Mouse (Mus musculus) spleen, adult 2 months (tissue): ENCODE measurements around the gene Pgm2. TPM values are rescaled to one million over a fixed set of nuclear protein-coding genes. Genes with fewer than 3 reads are reported as not detected.
A peak's percentile ranks its signal among the peaks of the same experiment; 100 is the strongest.

Experiments used
- DNase-seq, 2 experiments: peaks; one replicate each; pipeline versions ENCODE4 v3.0.0 to v3.0.0-alpha.2; 2012 to 2021; ENCODE audit warnings: low spot score in 2 of 2, low read depth in 1 of 2
- H3K27ac ChIP-seq: fragments of 200-500 bp; 2 replicates; pipeline ENCODE4 v1.5.1; 2012; ENCODE audit warnings: low read length, inconsistent platforms; ENCODE audit not compliant: insufficient read depth
- H3K27me3 ChIP-seq: fragments of 200-500 bp; 2 replicates; pipeline ENCODE4 v1.6.1; 2012; ENCODE audit warnings: mild to moderate bottlenecking, moderate library complexity, low read length, inconsistent platforms; ENCODE audit not compliant: control insufficient read depth, insufficient read depth
- H3K36me3 ChIP-seq: fragments of 200-500 bp; 2 replicates; pipeline ENCODE4 v1.6.1; 2012; ENCODE audit warnings: mild to moderate bottlenecking, low read length, inconsistent platforms; ENCODE audit not compliant: control insufficient read depth, insufficient read depth
- H3K4me1 ChIP-seq: fragments of 200-500 bp; 2 replicates; pipeline ENCODE4 v1.6.1; 2011; ENCODE audit warnings: inconsistent platforms; ENCODE audit not compliant: control insufficient read depth, insufficient read depth, insufficient read length
- H3K4me3 ChIP-seq: fragments of 200-500 bp; 2 replicates; pipeline ENCODE4 v1.5.1; 2011; ENCODE audit warnings: mild to moderate bottlenecking, inconsistent platforms; ENCODE audit not compliant: insufficient read depth, insufficient read length; ENCODE audit errors: extremely low read depth
- CTCF ChIP-seq: fragments of 200-500 bp; IDR thresholded peaks from 2 replicates; pipeline ENCODE4 v1.5.1; 2011; ENCODE audit warnings: mild to moderate bottlenecking, inconsistent platforms; ENCODE audit not compliant: insufficient read depth, insufficient read length, insufficient replicate concordance; ENCODE audit errors: extremely low read depth
- POLR2A ChIP-seq: fragments of 200-500 bp; IDR thresholded peaks from 2 replicates; pipeline ENCODE4 v1.6.1; 2011; ENCODE audit warnings: low read depth, low read length, inconsistent platforms
- WGBS: fragments of 180-500 bp; shearing (Covaris S2); methylation state at CpG from one replicate; pipeline ENCODE4 v1.1.7; 2018; 5-methylcytosine and 5-hydroxymethylcytosine counted together
- polyA plus RNA-seq: library from polyadenylated mRNA; depleted of rRNA; stranded (reverse); fragments of >200 nt; gene quantifications from 2 replicates; pipeline ENCODE4 v1.2.3, GENCODE M21; 2012

Gene Pgm2
- polyA plus RNA-seq, 1 experiment, result 4.4 TPM

DNA sequence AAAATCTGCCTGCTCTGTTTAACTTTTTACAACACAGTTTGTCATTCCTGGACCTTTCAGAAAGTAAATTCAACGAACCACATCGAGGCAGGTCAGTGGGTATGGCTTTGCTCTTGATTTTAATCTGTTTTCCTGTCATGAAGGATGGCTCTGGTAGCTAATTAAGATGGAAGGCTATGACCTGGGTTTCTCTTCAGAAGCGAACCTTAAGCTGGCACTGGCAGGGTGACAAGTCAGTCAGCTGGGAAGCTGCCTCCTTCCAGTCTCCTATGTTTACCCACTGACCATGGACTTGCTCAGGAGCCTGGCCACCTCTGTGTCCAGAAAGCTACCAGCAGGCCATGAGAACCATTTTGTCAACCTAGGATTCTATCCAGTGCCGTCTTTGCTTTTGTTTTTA, 63.8 kb downstream of the Pgm2 start:
- TF ChIP-seq POLR2A (no peak), CTCF (no peak)
- DNase-seq, result no peak
- H3K27ac ChIP-seq, result peak overlapping the region; percentile 19; the same call in 1 of the 2 replicates
- no peaks in the 10 kb centered on the region for H3K27me3 ChIP-seq
- H3K4me3 ChIP-seq, result peak overlapping the region; percentile 2; the same call in 1 of the 2 replicates
- WGBS, result 30% methylated on average over 4 of the region's 4 CpGs
- H3K4me1 ChIP-seq, result peaks cover 22% of the 10 kb centered on the region
- H3K36me3 ChIP-seq, result no peaks in the 10 kb centered on the region

- no peak for TF ChIP-seq POLR2A
- TF ChIP-seq CTCF, result no peak
- Histone ChIP-seq H3K4me3 (no peak overlapping the region), H3K4me1 (peaks cover 22% of the 10 kb centered on the region), H3K27me3 (no peaks in the 10 kb centered on the region), H3K36me3 (no peaks in the 10 kb centered on the region), H3K27ac (0 out of 2 replicates have a peak overlapping the region, but pooled peaks have one; percentile 12)
- peak in 1 of 2 experiments; percentile 61 for DNase-seq
- WGBS, result 15% methylated on average over 1 of the region's 1 CpGs
Measured at GRCm38 (mm10) chr5:64157926-64158325, 65.2 kb downstream of the Pgm2 start.

DNA sequence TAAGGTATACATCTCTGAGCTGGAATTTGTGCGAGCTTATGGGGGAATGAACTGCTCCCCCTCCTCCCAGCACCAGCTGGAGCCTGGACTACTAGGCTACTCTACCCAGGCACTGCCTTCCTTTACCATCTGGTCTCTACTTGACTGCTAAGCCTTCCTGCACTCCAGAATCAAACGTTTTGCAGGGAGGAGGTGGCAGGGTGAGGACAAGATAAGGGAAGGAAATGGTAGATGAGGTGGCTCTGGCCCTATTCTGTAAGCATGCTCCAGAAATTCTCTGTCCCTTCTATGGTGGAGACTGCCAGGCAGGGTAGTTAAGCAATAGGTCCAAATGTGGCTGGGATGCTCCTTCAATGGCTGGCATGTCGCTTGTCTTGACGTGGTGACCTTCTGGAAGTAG, 65.8 kb downstream of the Pgm2 start:
- Histone ChIP-seq H3K4me3 (no peak overlapping the region), H3K4me1 (peaks cover 22% of the 10 kb centered on the region), H3K36me3 (no peaks in the 10 kb centered on the region), H3K27me3 (no peaks in the 10 kb centered on the region), H3K27ac (no peak overlapping the region)
- DNase-seq, result no peak
- 54% methylated on average over 4 of the region's 4 CpGs for WGBS
- TF ChIP-seq POLR2A, result no peak
- no peak for TF ChIP-seq CTCF

DNA sequence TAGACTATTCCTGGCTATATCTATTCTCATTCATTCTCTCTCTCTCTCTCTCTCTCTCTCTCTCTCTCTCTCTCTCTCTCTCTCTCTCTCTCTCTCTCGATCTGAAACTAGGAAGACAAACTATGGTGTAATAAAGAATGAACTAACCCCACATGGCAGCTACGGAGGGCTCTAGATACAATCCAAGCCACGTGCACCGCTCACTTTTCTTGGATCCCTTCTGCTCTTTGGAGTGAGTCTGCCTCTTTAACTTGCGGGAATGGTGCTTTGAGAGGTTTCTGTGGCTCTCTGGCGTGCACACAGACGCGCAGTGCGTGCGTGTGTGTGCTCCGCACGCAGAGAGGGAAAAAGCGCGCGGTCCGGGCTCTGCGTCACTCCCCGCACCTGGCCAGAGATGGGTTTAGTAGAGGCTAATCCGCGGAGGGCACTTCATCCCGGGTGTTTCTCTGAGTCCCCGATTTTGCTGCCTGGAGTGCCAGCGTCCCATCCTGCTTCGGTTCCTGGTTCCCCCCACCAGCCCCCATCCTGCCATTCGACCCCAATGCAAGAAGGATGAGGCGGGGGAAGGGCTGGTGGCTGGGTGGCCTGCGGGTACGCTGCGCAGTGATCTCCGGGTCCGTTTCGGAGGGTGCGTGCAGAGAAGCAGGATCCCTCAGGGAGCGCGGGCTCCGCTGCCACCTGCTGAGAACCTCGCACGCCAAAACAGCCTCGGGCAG, 66.5 kb downstream of the Pgm2 start:
- DNase-seq, result peak in 1 of 2 experiments; percentile 15
- H3K27ac ChIP-seq, result peak overlapping the region; percentile 91

DNA sequence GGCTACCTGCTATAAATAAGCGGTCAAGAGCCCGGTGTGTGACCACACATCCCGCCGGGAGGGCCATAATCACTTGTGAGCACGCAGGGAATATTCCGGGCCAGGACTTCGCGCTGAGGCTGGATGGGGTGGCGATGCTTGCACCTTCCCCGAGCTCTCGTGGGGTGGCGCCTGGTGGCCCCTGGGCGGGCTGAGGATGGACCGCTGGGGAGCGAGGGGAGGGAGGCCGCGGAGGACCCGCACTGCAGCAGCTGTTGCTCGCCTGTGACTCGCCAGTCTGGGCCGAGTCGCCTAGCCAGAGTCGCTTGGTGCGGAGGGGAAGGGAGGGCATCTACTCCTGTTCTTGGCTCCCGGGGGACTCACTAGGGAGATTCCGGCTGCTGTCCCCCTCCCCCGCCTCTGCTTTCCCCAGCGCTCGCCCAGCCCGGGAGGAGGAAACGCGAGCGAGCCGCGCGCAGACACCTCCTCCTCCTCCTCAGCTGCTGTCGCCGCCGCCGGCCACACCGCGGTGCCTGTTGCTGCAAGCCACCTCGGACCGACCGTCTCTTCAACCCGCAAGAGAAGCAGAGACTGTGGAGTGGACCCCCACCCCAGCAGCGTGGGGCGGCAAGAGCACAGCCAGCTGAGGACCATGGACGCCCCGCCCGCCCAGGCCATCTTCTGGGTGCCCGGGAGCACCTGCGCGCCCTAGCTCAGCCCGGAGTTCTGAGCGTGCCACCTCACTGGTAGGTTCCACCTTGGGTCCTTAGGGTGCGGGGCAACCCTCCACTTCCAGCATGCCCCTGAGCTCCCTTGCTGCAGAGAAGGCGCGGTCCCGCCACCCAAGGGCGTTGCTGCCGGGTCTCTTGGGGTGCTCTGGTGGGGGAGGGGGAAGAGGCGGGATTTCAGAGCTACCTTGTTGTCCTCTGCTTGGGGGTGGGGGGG, 67.3 kb downstream of the Pgm2 start:
- H3K27ac ChIP-seq, result peak overlapping the region; percentile 91
- DNase-seq, result peak; percentile 37 to 82

More for the DNA sequence above, 66.5 kb downstream of the Pgm2 start:
- no peak for TF ChIP-seq POLR2A
- TF ChIP-seq CTCF, result no peak
- Histone ChIP-seq H3K36me3 (no peaks in the 10 kb centered on the region), H3K27me3 (no peaks in the 10 kb centered on the region), H3K4me3 (peak overlapping the region; percentile 93), H3K4me1 (peaks cover 22% of the 10 kb centered on the region)
- 5% methylated on average over 39 of the region's 39 CpGs for WGBS

GRCm38 (mm10) chr5:64160705-64161391, 68.1 kb downstream of the Pgm2 start:
- Histone ChIP-seq H3K4me3 (peak overlapping the region; percentile 93), H3K4me1 (peaks cover 25% of the 10 kb centered on the region), H3K36me3 (0 out of 2 replicates have a peak, but pooled peaks cover 2% of the 10 kb centered on the region), H3K27me3 (no peaks in the 10 kb centered on the region), H3K27ac (peak overlapping the region; percentile 90)
- WGBS, result under 1% methylated on average over 23 of the region's 23 CpGs
- TF ChIP-seq CTCF (no peak), POLR2A (no peak; the same call in 1 of the 2 replicates)
- DNase-seq, result peak; percentile 45 to 61

More for the DNA sequence above, 67.3 kb downstream of the Pgm2 start:
- H3K4me3 ChIP-seq, result peak overlapping the region; percentile 93
- no peaks in the 10 kb centered on the region for H3K27me3 ChIP-seq
- peak; percentile 27; the same call in 1 of the 2 replicates for TF ChIP-seq POLR2A
- TF ChIP-seq CTCF, result no peak
- under 1% methylated on average over 63 of the region's 63 CpGs for WGBS
- H3K4me1 ChIP-seq, result peaks cover 22% of the 10 kb centered on the region
- H3K36me3 ChIP-seq, result no peaks in the 10 kb centered on the region
